ENCODE assay signal across 21 mouse cellular contexts in the genomic region with DNA sequence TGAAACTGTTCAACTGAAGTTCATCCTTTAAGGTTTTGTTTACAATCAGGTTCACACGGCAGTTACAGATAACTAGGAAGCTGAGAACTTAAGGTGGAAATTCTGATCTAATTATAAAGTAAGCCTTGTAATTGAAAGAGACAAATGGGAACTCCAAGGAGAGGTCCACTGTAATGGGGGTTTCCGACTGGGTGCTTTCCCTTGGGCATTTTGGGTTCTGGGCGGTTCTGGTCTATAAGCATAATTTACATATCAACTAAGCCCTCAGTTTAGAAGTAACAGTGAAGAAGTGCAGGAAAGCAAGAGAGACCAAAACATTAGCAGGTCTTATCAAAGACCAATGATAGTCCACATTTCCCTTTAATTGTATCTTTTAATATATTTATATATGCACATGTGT. TPM values are rescaled to one million over a fixed set of nuclear protein-coding genes. Genes with fewer than 3 reads are reported as not detected.
DNase-seq lines count a peak whose midpoint lies in the region; ATAC-seq lines count a peak whose summit lies in the region.
"Had no signal": no experiment of that assay in that cellular context is flagged by ENCODE, and none has a peak within 500 bp of the region (broad histone marks: within the 10 kb centered on the region; RNA-seq: fewer than 3 reads in every experiment).

No protein-coding gene starts in this region.

- no peak overlapping the region for H3K4me3 ChIP-seq in forebrain, embryonic 11.5 days (ENCODE audit: low read depth, low read length)
- H3K4me3 ChIP-seq: embryonic facial prominence, embryonic 15.5 days; erythroblast, embryonic 14.5 days; forebrain, embryonic 10.5 days; forebrain, embryonic 15.5 days; heart, embryonic 13.5 days; hindbrain, embryonic 15.5 days had no signal

- 81% methylated on average over 3 of the region's 3 CpGs for WGBS in forebrain, embryonic 11.5 days

- H3K36me3 ChIP-seq in forebrain, embryonic 11.5 days (ENCODE audit: control insufficient read depth, insufficient read depth, low read length): no peaks in the 10 kb centered on the region
- H3K36me3 ChIP-seq: embryonic facial prominence, embryonic 15.5 days; forebrain, embryonic 10.5 days; forebrain, embryonic 15.5 days; G1E; heart, embryonic 13.5 days; hindbrain, embryonic 15.5 days had no signal

- H3K9ac ChIP-seq in forebrain, embryonic 11.5 days (ENCODE audit: low read length): no peak overlapping the region
- H3K9ac ChIP-seq: embryonic facial prominence, embryonic 15.5 days; forebrain, embryonic 15.5 days; heart, embryonic 13.5 days; hindbrain, embryonic 15.5 days had no signal

- H3K27ac ChIP-seq in forebrain, embryonic 11.5 days (ENCODE audit: low read depth, low read length): no peak overlapping the region
- H3K27ac ChIP-seq: embryonic facial prominence, embryonic 15.5 days; forebrain, embryonic 10.5 days; forebrain, embryonic 15.5 days; heart, embryonic 13.5 days; hindbrain, embryonic 15.5 days had no signal

- ATAC-seq in activated CD4-positive, CD25-positive, alpha-beta regulatory T cell, adult 4 months: peak; percentile 50
- peak; percentile 69 for ATAC-seq in neutrophil, adult 5-6 weeks (ENCODE audit: extremely low read depth, insufficient number of reproducible peaks, low FRiP score, poor library complexity, severe bottlenecking)
- ATAC-seq in forebrain, embryonic 11.5 days (replicated peaks; ENCODE audit: low FRiP score): no peak
- ATAC-seq: forebrain, embryonic 15.5 days had no signal

- no peaks in the 10 kb centered on the region for H3K9me3 ChIP-seq in forebrain, embryonic 11.5 days (ENCODE audit: control insufficient read depth, low read length)
- H3K9me3 ChIP-seq: embryonic facial prominence, embryonic 15.5 days; forebrain, embryonic 10.5 days; forebrain, embryonic 15.5 days; G1E; heart, embryonic 13.5 days; hindbrain, embryonic 15.5 days had no signal

- H3K27me3 ChIP-seq in forebrain, embryonic 11.5 days (ENCODE audit: control insufficient read depth, insufficient read depth, low read length): no peaks in the 10 kb centered on the region
- H3K27me3 ChIP-seq: embryonic facial prominence, embryonic 15.5 days; forebrain, embryonic 15.5 days; heart, embryonic 13.5 days; hindbrain, embryonic 15.5 days had no signal

- DNase-seq in A20 (ENCODE audit: low read depth, low spot score): peak; percentile 81
- DNase-seq in CD4-positive helper T cell, adult 2 months (ENCODE audit: low read depth, low spot score): peak; percentile 39
- no peak for DNase-seq in kidney, postnatal 4 days
- DNase-seq in forebrain, embryonic 11.5 days (ENCODE audit: low spot score): no peak
- DNase-seq in layer of hippocampus, postnatal 25 days (ENCODE audit: extremely low spot score in 1 of 2, low spot score in 1 of 2): no peak
- DNase-seq: adrenal gland, postnatal 10 days; cerebellum, adult 11 months; cerebellum, adult 8-10 months; cerebellum, postnatal 14 days; embryo, embryonic 11 days; gastrocnemius, postnatal 14 days; heart, postnatal 36 days had no signal

- peaks cover 8% of the 10 kb centered on the region for H3K4me1 ChIP-seq in forebrain, embryonic 11.5 days (replicated peaks; ENCODE audit: control insufficient read depth, insufficient read depth, low read length)

- no peak overlapping the region for H3K4me2 ChIP-seq in forebrain, embryonic 11.5 days (ENCODE audit: low read depth, low read length, severe bottlenecking)
- H3K4me2 ChIP-seq: embryonic facial prominence, embryonic 15.5 days; forebrain, embryonic 15.5 days; heart, embryonic 13.5 days; hindbrain, embryonic 15.5 days had no signal

RNA-seq across cellular contexts. Expression of a gene that starts 33.8 kb away (rescaled TPM):
- polyA plus RNA-seq in activated CD4-positive, CD25-positive, alpha-beta regulatory T cell, adult 4 months (2017; shearing (Covaris generic)): 10 to 100 TPM in 1 of 2 experiments, 1 to 10 TPM in 1; 8.8 to 17.4 TPM
- total RNA-seq in neutrophil, adult 5-6 weeks (2017): 49.2 and 59.9 TPM in 2 replicates
- 25.6 and 26.6 TPM in 2 replicates for polyA plus RNA-seq in forebrain, embryonic 11.5 days (2014; fragmentation: Nextera tagmentation; extraction: Ambion mirVana)
- 10 to 100 TPM; 34.6 to 36.9 TPM for total RNA-seq in layer of hippocampus, postnatal 25 days (2021)
- polyA plus RNA-seq: erythroblast, embryonic 14.5 days; G1E had no signal

Comparison
In these comparisons a context has a peak if more than half of its experiments do, and no peak if none do; other contexts are left out.
1. DNase-seq: peak in A20 (single experiment) and CD4-positive helper T cell, adult 2 months (single experiment); none in kidney, postnatal 4 days (0 of 2), forebrain, embryonic 11.5 days (single experiment) and layer of hippocampus, postnatal 25 days (0 of 2).